Mouse (Mus musculus) spleen, postnatal 36 days (tissue): ENCODE results near the gene Mfsd10.
"Not testable (repeated sequence)": the region's sequence is repeated elsewhere in the genome, so short reads cannot be mapped to it uniquely, and the experiment has no call there.

Experiments
- DNase-seq, 2 experiments: peaks; one replicate each; pipeline ENCODE4 v3.0.0; 2022; ENCODE audit warnings: low spot score in 2 of 2, mixed read lengths in 1 of 2

Mfsd10 gene

DNA sequence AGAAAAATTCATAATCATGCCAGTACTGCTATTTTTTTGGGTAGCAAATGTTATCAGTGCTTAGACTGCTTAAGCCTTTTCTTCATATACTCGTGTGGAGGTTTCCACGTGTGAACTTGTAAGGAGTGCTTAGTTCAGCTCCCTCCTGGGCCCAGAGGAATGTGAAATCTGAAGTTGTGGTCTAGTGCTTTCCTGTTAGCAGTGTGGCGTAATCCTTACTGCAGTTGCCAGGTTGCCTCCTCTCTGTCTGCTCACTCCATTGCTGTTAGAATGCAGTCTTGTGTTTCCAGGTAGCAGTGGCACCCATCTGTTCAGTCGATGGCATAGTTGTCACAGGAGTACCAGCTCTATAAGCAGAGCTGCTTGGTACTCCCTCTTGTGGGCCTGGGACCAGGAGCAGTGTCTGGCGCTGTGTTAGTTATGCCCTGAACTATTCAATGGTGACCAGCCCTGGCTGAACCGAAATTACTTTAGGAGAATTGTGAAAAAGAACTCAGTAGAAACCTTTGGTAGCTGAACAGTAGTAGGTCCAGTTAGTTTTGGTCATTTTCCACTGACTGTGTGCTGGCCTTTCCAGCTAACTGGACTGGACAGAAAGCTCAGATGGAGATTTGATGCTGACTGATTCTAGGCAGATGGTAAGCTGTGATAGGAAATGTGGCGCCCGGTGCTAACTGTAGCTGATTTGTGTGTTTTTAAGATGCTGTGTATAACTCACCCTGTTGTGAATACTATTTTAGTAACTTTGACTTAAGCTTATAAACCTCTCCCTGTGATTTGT is 29.7 kb downstream of the Mfsd10 start:
- DNase-seq: no peak

GRCm38 (mm10) chr5:34604576-34604975 is 32.4 kb downstream of the Mfsd10 start:
- no peak for DNase-seq

GRCm38 (mm10) chr5:34593202-34593727 is 43.7 kb downstream of the Mfsd10 start:
- DNase-seq: no peak

DNA sequence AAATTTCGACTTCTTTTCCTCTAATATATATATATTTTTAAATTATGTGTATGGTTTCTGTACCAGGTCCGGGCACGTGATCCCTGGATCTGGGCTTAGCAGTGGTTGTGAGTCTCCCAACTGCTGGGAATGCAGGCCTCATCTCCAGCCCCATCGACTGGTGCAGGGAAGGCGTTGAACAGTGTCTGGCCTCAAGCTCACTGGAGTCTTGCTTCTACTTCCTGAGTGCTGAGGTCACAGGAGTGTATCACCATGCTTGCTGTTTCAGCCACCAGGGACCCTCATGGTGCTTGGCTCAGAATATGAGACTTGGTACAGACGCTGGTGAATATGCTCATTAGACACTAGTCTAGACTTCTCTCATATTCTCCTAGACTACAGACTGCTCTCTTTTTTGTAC is 44.3 kb downstream of the Mfsd10 start:
- DNase-seq: no peak

DNA sequence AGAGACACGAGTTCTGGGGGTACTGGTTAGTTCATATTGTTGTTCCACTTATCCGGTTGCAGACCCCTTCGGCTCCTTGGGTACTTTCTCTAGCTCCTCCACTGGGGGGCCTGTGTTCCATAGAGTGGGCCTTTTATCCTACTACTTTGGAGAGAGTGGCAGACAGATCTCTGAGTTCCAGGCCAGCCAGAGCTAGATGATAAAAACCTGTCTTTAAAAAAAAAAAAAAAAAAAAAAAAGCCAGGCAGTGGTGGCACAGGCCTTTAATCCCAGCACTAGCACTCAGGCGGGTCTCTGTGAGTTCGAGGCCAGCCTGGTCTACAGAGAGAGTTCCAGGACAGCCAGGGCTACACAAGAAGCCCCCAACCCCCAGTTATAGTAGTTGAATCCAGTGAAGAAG is 44.8 kb downstream of the Mfsd10 start:
- DNase-seq: not testable (repeated sequence)

DNA sequence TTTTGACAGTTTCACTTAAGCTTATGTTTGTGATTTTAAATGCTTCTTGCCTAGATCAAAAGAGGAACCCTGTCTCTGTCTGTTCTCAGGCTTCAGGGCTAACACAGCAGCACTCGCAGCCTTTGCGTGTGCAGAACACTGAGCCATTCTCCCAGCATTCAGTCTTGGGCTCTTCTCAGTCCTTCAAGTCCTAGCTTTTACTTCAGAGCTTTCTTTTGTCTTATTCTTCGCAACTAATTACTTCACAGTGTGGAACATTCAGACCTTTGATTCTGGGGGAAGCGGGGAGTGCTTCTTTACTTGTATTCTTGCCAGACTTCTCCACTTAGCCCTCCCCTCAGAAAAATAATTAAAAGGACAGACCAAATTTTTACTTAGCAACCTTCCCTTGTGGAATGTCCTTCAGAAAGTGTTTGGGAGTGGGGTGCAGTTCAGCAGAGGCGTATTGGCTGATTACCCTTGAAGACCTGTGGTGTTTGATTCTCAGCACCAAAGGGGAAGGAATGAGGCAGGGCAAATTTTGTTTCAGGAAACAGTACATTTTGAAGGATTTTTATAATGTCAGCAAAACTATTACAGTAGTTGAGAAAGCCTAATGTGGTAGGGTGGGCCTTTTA is 45.5 kb downstream of the Mfsd10 start:
- DNase-seq: no peak

- DNase-seq: no peak
These were observed 46.3 kb downstream of the Mfsd10 start for GRCm38 (mm10) chr5:34590702-34591101.

DNA sequence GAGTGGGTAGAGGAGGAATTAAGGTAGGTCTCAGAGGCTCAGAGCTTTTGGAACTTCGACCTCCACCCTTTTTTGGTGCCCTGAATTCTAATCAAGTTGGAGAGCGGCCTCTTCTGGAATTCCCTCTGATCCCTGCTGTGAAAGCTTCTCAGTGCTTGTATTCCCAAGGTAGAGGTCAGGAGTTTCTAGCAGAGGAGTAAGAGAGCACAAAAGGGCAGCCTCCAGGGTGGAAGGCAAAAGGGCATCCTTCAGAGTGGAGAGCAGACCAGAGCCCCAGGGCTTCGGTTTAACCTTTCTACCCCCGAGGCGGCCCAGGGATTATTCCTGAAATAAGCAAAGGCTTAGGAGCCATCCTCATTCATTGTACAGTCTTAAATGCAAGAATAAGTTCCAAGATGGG is 47.0 kb downstream of the Mfsd10 start:
- DNase-seq: no peak

- DNase-seq: no peak
These were observed 49.1 kb downstream of the Mfsd10 start for GRCm38 (mm10) chr5:34587881-34588280.

GRCm38 (mm10) chr5:34585216-34585615 is 51.8 kb downstream of the Mfsd10 start:
- no peak for DNase-seq
